Mouse (Mus musculus) neural tube, embryonic 14.5 days (tissue): ENCODE results near the gene Ebf3. TPM values are rescaled to one million over a fixed set of nuclear protein-coding genes. Genes with fewer than 3 reads are reported as not detected.

Experiments
- ATAC-seq: fragments of 200-750 bp; cut with Nextera tagmentation; 2 replicates; pipeline ENCODE4 v1.8.0; 2017; ENCODE audit warnings: low read depth, mild to moderate bottlenecking, moderate TSS enrichment, moderate library complexity
- H3K27ac ChIP-seq: fragments of 300-500 bp; sonication (generic); 2 replicates; pipeline ENCODE4 v1.5.1; 2014; ENCODE audit warnings: low read depth, mild to moderate bottlenecking, control low read depth, low read length, moderate library complexity, mixed read lengths
- H3K27me3 ChIP-seq: fragments of 300-500 bp; sonication (generic); 2 replicates; pipeline ENCODE4 v1.6.1; 2014; ENCODE audit warnings: low read length; ENCODE audit not compliant: control insufficient read depth, insufficient read depth
- H3K36me3 ChIP-seq: fragments of 300-500 bp; sonication (generic); 2 replicates; pipeline ENCODE4 v1.6.1; 2014; ENCODE audit warnings: low read length, mixed read lengths; ENCODE audit not compliant: control insufficient read depth, insufficient read depth
- H3K4me1 ChIP-seq: fragments of 300-500 bp; sonication (generic); 2 replicates; pipeline ENCODE4 v1.6.1; 2014; ENCODE audit warnings: low read length; ENCODE audit not compliant: control insufficient read depth, insufficient read depth
- H3K4me2 ChIP-seq: fragments of 300-500 bp; sonication (generic); 2 replicates; pipeline ENCODE4 v1.6.1; 2014; ENCODE audit warnings: mild to moderate bottlenecking, low read depth, low read length, control low read depth
- H3K4me3 ChIP-seq: fragments of 300-500 bp; sonication (generic); 2 replicates; pipeline ENCODE4 v1.5.1; 2014; ENCODE audit warnings: low read depth, low read length, control low read depth, mixed read lengths
- H3K9ac ChIP-seq: fragments of 300-500 bp; sonication (generic); replicated peaks from 2 replicates; pipeline ENCODE4 v1.6.1; 2014; ENCODE audit warnings: low read depth, mild to moderate bottlenecking, control low read depth, low read length, mixed read lengths
- H3K9me3 ChIP-seq: fragments of 300-500 bp; sonication (generic); 2 replicates; pipeline ENCODE4 v1.6.1; 2016; ENCODE audit warnings: low read length; ENCODE audit not compliant: control insufficient read depth
- WGBS: fragments of 180-500 bp; shearing (Covaris S2); extraction: QIAGEN DNeasy Blood & Tissue Kit; methylation state at CpG from one replicate; pipeline ENCODE4 v1.1.7; 2014; 5-methylcytosine and 5-hydroxymethylcytosine counted together
- polyA plus RNA-seq: library from polyadenylated mRNA; unstranded; fragments of >200 nt; fragmentation: Nextera tagmentation; extraction: Ambion mirVana; gene quantifications from 2 replicates; pipeline ENCODE4 v1.2.1, GENCODE M21; 2014

Gene Ebf3
- polyA plus RNA-seq, 1 experiment from 2014 or later: 46.9 TPM

- peaks cover 60% of the 10 kb centered on the region for H3K4me1 ChIP-seq
Observed at GRCm38 (mm10) chr7:137208556-137208955, 105.7 kb downstream of the Ebf3 start.

GRCm38 (mm10) chr7:137206770-137207285 is 107.4 kb downstream of the Ebf3 start:
- Histone ChIP-seq H3K9ac (no peak overlapping the region), H3K36me3 (no peaks in the 10 kb centered on the region), H3K4me2 (peak overlapping the region; percentile 11; the same call in 1 of the 2 replicates), H3K27me3 (no peaks in the 10 kb centered on the region), H3K9me3 (no peaks in the 10 kb centered on the region), H3K4me3 (no peak overlapping the region), H3K27ac (peak overlapping the region; percentile 78), H3K4me1 (peaks cover 55% of the 10 kb centered on the region)
- peak; percentile 69 for ATAC-seq
- WGBS: 33% methylated on average over 21 of the region's 21 CpGs

More at GRCm38 (mm10) chr7:137208556-137208955, 105.7 kb downstream of the Ebf3 start:
- Histone ChIP-seq H3K9ac (no peak overlapping the region), H3K4me2 (no peak overlapping the region), H3K4me3 (no peak overlapping the region), H3K27ac (peak overlapping the region; percentile 78; the same call in 1 of the 2 replicates), H3K36me3 (no peaks in the 10 kb centered on the region), H3K27me3 (no peaks in the 10 kb centered on the region), H3K9me3 (no peaks in the 10 kb centered on the region)
- 29% methylated on average over 5 of the region's 5 CpGs for WGBS
- no peak for ATAC-seq

GRCm38 (mm10) chr7:137199533-137199932 is 114.7 kb downstream of the Ebf3 start:
- H3K27ac ChIP-seq: no peak overlapping the region

DNA sequence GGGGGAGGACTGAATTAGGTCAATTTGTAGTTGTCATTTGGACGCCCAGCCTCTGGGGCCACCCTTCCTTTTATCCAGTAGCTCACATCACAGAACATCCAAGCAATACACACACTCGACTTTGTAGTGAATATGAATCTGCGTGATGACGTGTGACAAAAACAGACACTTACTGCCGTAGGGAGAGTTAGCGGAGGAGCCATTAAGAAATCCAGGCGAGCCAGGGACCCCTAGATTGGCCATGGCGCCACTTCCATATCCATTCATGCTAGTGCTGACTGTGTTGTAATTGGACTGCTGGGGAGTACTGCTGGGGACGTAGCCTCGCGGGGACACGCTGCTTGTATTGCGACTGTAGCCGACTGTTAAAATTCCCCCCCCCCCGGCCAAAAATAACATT is 115.3 kb downstream of the Ebf3 start:
- no peak overlapping the region for H3K27ac ChIP-seq

More at GRCm38 (mm10) chr7:137199533-137199932, 114.7 kb downstream of the Ebf3 start:
- Histone ChIP-seq H3K9ac (no peak overlapping the region), H3K4me2 (no peak overlapping the region), H3K27me3 (no peaks in the 10 kb centered on the region), H3K36me3 (no peaks in the 10 kb centered on the region; the same call in 1 of the 2 replicates), H3K4me3 (no peak overlapping the region), H3K4me1 (peaks cover 5% of the 10 kb centered on the region; the same call in 1 of the 2 replicates), H3K9me3 (no peaks in the 10 kb centered on the region)
- no peak for ATAC-seq
- WGBS: 73% methylated on average over 4 of the region's 4 CpGs

DNA sequence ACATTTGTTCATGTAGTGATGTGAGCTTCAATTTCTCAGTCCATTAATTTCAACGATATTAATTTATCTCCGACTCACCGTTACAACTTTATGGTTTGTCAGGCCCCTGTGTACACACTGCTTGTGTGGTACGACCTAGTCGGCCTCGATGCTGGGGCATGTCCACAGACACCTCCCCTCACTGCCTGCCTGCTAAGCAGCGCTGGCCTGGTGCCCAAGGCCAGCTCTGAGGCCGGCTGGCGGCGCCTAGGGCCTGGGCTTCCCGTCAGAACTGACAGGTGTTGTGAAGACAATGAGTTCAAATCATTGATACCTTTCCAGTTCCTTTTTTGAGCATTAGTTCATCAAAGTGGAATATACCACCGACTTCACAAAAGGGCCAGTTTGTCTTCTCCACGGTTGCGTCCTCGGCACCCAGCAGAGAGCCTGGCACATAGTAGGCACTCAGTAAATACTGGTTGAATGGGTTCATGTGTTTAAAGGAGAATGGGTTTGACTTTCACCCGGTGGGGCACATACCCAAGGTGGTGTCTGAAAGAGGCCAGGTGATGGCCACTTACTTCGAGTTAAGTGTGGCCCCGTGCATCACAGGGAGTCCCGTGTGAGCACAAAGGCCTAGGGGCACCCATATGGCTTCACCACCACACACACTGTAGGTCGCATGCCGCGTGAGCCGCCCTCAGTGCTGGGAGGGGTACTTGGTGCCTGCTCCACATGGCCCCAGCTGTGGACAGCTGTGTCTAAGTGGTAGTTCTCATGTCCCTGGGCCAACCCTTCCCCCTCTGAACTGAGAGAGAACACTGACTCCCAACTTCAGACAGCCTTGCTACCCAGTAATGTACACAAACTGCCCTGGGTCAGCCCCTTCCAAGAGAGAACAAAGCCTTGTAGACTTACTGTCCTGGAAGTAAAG is 116.9 kb downstream of the Ebf3 start:
- 0 out of 2 replicates have a peak, but pooled peaks have one; percentile 39 for ATAC-seq
- Histone ChIP-seq H3K36me3 (no peaks in the 10 kb centered on the region; the same call in 1 of the 2 replicates), H3K27ac (no peak overlapping the region), H3K4me2 (no peak overlapping the region), H3K4me1 (0 out of 2 replicates have a peak, but pooled peaks cover 3% of the 10 kb centered on the region), H3K9me3 (no peaks in the 10 kb centered on the region), H3K27me3 (no peaks in the 10 kb centered on the region), H3K9ac (no peak overlapping the region), H3K4me3 (no peak overlapping the region)
- 68% methylated on average over 23 of the region's 23 CpGs for WGBS

More for the DNA sequence above, 115.3 kb downstream of the Ebf3 start:
- H3K4me2 ChIP-seq: no peak overlapping the region
- no peaks in the 10 kb centered on the region for H3K27me3 ChIP-seq
- H3K4me1 ChIP-seq: peaks cover 5% of the 10 kb centered on the region; the same call in 1 of the 2 replicates
- no peak overlapping the region for H3K9ac ChIP-seq
- H3K9me3 ChIP-seq: no peaks in the 10 kb centered on the region
- no peak overlapping the region for H3K4me3 ChIP-seq
- no peak for ATAC-seq
- no peaks in the 10 kb centered on the region; the same call in 1 of the 2 replicates for H3K36me3 ChIP-seq
- 81% methylated on average over 15 of the region's 15 CpGs for WGBS

DNA sequence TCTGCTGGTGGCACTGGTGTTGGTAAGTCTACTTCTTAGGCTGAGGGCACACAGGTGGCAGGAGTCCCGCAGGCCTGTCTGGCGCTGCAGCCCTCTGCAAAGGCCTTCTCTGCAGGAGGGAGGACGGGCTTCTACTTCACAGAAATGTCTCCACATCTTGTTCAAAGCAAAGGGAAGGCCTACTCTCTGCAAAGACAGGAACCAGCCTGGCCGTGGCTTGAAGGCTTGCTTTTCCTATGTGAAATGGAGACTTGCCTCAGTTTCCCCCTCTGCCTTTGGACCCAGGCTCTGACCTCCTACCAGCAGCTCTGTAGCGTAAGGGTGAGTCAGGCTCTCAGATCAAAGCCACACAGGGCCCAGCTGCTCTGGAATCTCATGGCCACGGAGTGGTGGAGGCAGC is 117.7 kb downstream of the Ebf3 start:
- WGBS: 80% methylated on average over 6 of the region's 6 CpGs

DNA sequence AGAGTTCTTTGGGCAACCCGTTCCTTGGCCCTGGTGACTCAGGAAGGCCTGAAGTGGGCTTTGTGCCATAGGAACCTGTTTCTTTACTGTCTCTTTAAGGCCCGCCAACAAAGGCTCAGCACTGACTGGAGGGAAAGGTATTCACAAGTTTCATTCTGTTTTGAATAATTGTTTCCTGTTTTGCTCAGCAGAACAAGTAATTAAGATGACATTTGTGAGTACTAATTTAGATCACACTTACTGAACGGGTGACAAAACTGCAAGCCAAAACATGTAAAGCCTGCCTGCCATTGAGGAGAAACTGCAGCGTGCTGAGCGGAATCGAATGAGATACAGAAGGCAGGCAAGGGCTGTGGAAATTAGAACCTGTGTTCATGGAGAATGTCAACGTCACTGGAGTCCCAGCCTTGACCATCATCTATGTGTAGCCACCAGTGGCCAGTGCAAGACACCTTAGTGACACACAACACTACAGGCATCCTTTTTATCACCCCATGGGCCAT is 121.4 kb downstream of the Ebf3 start:
- Histone ChIP-seq H3K4me1 (no peaks in the 10 kb centered on the region), H3K9me3 (no peaks in the 10 kb centered on the region), H3K4me3 (no peak overlapping the region), H3K27ac (no peak overlapping the region), H3K36me3 (no peaks in the 10 kb centered on the region; the same call in 1 of the 2 replicates), H3K4me2 (no peak overlapping the region), H3K9ac (no peak overlapping the region), H3K27me3 (no peaks in the 10 kb centered on the region)
- ATAC-seq: no peak
- 75% methylated on average over 7 of the region's 7 CpGs for WGBS

More for the DNA sequence above, 117.7 kb downstream of the Ebf3 start:
- Histone ChIP-seq H3K27me3 (no peaks in the 10 kb centered on the region), H3K4me2 (no peak overlapping the region), H3K27ac (no peak overlapping the region), H3K9me3 (no peaks in the 10 kb centered on the region), H3K4me1 (0 out of 2 replicates have a peak, but pooled peaks cover 3% of the 10 kb centered on the region), H3K9ac (no peak overlapping the region), H3K4me3 (no peak overlapping the region), H3K36me3 (no peaks in the 10 kb centered on the region; the same call in 1 of the 2 replicates)
- no peak for ATAC-seq

- Histone ChIP-seq H3K4me2 (no peak overlapping the region), H3K36me3 (no peaks in the 10 kb centered on the region; the same call in 1 of the 2 replicates), H3K9me3 (no peaks in the 10 kb centered on the region), H3K4me3 (no peak overlapping the region), H3K4me1 (no peaks in the 10 kb centered on the region), H3K27me3 (no peaks in the 10 kb centered on the region), H3K27ac (0 out of 2 replicates have a peak overlapping the region, but pooled peaks have one; percentile 6), H3K9ac (no peak overlapping the region)
- ATAC-seq: no peak
- WGBS: 27% methylated on average over 12 of the region's 12 CpGs
Observed at GRCm38 (mm10) chr7:137191889-137192288, 122.4 kb downstream of the Ebf3 start.
